Mouse (Mus musculus) thymus, adult 2 months (tissue): ENCODE measurements around the gene Glis3.

Source experiments
- CTCF ChIP-seq: fragments of 200-500 bp; IDR thresholded peaks from 2 replicates; pipeline ENCODE4 v1.5.1; 2012; ENCODE audit warnings: mild to moderate bottlenecking, control low read depth, low read length, moderate library complexity, borderline replicate concordance; ENCODE audit not compliant: control insufficient read depth, poor library complexity, insufficient read depth; ENCODE audit errors: extremely low read depth
- POLR2A ChIP-seq: fragments of 200-500 bp; IDR thresholded peaks from 2 replicates; pipeline ENCODE4 v1.6.1; 2012; ENCODE audit warnings: mild to moderate bottlenecking, low read length, control low read depth, moderate library complexity; ENCODE audit not compliant: control insufficient read depth, poor library complexity, insufficient read depth; ENCODE audit errors: extremely low read depth

GRCm38 (mm10) chr19:28679291-28679775 is 544 bp downstream of the Glis3 start:
- TF ChIP-seq POLR2A (no peak), CTCF (no peak)
